Mouse (Mus musculus) hindbrain, embryonic 14.5 days (tissue): ENCODE data around the gene Csf2ra. TPM values are rescaled to one million over a fixed set of nuclear protein-coding genes. Genes with fewer than 3 reads are reported as not detected.

Source experiments
- polyA plus RNA-seq: library from polyadenylated mRNA; unstranded; fragments of >200 nt; fragmentation: Nextera tagmentation; extraction: Ambion mirVana; gene quantifications from 2 replicates; pipeline ENCODE4 v1.2.1, GENCODE M21; 2014

The Csf2ra gene
- polyA plus RNA-seq, 1 experiment from 2014 or later = 55.8 TPM

Other genes with a start within 250 kb of the Csf2ra start
- gene Zfp950, start 87.6 kb downstream of the Csf2ra start, polyA plus RNA-seq = 45.0 and 45.3 TPM in 2 replicates
- gene Gm7102, start 52.1 kb downstream of the Csf2ra start, polyA plus RNA-seq = 0.13 and 0.33 TPM in 2 replicates
- not detected in 2 replicates for gene Gm6020, start 44.5 kb downstream of the Csf2ra start, polyA plus RNA-seq
- gene Gm21060, start 68.6 kb upstream of the Csf2ra start, polyA plus RNA-seq = not detected in 2 replicates